Mouse (Mus musculus) urinary bladder, adult 18-20 months (tissue): ENCODE data around the gene Lrrc36.
A peak's percentile ranks its signal among the peaks of the same experiment; 100 is the strongest.

ENCODE experiments used
- DNase-seq, 2 experiments: peaks; one replicate each; pipeline ENCODE4 v3.0.0; 2022; ENCODE audit warnings: low spot score in 2 of 2, mixed read lengths in 2 of 2

Lrrc36 gene

GRCm38 (mm10) chr8:105466700-105467291 lies 53.4 kb downstream of the Lrrc36 start:
- DNase-seq, result no peak

- DNase-seq, result no peak
Observed at GRCm38 (mm10) chr8:105467396-105467985, 54.1 kb downstream of the Lrrc36 start.

GRCm38 (mm10) chr8:105468002-105468720 lies 54.8 kb downstream of the Lrrc36 start:
- DNase-seq, result no peak

DNA sequence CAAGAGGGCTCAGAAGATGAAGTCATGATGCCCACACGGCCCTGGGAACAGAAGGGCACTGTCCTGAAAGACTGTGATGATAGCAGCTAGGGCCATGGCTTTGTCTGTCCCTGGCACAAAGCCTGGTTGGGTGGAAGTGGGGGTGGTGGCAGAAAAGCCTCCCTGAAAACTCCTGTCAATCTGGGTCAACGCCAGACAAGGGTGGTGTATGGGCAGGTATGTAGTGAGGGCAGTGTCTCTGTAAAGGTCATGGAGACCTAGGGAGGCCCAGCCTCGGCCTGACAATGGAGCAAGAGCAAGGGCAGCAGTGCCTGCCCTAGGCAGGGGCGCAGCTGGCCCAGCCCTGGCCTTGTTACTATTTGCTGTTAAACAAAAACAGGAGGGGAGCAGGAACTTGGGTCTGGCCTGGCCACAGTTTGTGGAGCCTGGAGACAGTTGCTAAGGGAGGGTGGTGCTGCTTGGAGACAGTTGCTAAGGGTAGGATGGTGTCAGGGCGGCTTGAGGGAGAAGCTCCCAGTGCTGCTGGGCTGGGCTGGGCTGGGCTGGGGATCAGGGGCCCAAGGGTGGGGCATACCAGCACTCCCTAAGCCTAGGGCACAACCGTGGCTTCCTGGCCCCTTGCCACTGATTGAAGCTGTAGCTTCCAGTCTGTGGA lies 55.8 kb downstream of the Lrrc36 start:
- DNase-seq, result peak in 1 of 2 experiments; percentile 64

DNA sequence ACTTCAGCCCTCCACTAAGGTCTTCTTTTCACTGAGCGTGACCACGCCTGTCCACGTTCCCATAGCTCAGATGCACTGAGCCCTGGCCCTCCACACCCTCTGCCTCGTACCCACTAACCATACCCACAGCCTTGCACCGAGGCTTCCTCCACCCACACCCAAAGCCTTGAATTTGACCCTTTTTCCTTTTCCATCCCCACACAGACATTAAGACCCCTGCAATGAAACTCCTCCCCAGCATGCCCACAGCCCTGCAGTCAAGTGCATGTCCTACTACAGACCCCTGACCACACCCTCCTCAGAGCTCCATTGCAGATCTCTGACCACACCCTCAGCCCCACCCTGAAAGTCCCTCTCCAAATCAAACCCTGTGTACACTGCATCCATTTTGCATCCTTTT lies 56.4 kb downstream of the Lrrc36 start:
- no peak for DNase-seq

- no peak for DNase-seq
Observed at GRCm38 (mm10) chr8:105470262-105470661, 56.9 kb downstream of the Lrrc36 start.

GRCm38 (mm10) chr8:105470681-105471313 lies 57.4 kb downstream of the Lrrc36 start:
- DNase-seq, result no peak

- peak; percentile 77 to 92 for DNase-seq
Observed at GRCm38 (mm10) chr8:105471314-105472015, 58.1 kb downstream of the Lrrc36 start, which contains the start of gene Tppp3. TSS of gene Tppp3 (minus strand) at chr8:105471526.

- no peak for DNase-seq
Observed at GRCm38 (mm10) chr8:105472414-105472932, 59.1 kb downstream of the Lrrc36 start.

- DNase-seq, result no peak
Observed at GRCm38 (mm10) chr8:105472983-105473382, 59.6 kb downstream of the Lrrc36 start.

GRCm38 (mm10) chr8:105473816-105474606 lies 60.6 kb downstream of the Lrrc36 start:
- DNase-seq, result peak in 1 of 2 experiments; percentile 49

DNA sequence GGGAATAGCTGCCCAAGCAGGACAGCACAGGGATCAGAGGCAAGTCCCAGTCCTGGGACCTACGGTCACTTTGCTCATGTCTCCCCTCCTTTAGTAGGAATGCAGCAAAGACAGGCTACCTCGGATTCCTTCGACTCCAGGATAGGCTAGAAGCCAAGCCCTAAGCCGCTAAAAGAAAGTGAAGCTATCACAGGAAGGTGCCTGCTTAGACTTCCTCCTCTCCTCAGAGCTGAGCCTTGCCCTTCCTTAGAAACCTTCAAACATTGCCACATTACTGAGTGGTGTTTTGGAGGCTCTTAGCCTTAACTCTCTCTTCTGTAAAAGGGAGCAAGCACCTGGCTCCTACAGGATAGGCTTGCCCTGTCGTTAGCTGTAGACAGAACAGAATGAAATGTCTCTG lies 61.3 kb downstream of the Lrrc36 start:
- no peak for DNase-seq

- no peak for DNase-seq
Observed at GRCm38 (mm10) chr8:105475254-105475653, 61.9 kb downstream of the Lrrc36 start.

GRCm38 (mm10) chr8:105475742-105476141 lies 62.4 kb downstream of the Lrrc36 start:
- no peak for DNase-seq

DNA sequence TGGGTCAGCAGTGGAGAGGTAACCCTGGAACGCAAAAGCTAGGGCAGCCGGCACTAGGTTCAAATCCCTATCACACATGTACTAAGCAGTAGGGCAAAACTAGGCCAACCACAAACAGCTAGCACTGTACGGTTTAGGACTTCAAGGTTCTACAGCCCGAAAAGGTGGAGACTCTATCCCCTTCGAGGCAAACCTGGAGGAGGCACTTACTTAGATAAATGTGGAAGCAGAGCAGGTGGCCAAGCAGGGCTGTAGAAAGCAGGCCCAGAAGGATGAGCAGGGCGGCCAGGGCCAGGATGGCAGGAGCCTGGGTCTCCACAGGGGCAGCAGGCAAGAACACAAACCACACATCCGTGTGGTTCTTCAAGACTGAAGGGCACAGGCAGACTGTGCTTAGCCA lies 62.8 kb downstream of the Lrrc36 start:
- DNase-seq, result no peak

GRCm38 (mm10) chr8:105476628-105477413 lies 63.5 kb downstream of the Lrrc36 start:
- no peak for DNase-seq

DNA sequence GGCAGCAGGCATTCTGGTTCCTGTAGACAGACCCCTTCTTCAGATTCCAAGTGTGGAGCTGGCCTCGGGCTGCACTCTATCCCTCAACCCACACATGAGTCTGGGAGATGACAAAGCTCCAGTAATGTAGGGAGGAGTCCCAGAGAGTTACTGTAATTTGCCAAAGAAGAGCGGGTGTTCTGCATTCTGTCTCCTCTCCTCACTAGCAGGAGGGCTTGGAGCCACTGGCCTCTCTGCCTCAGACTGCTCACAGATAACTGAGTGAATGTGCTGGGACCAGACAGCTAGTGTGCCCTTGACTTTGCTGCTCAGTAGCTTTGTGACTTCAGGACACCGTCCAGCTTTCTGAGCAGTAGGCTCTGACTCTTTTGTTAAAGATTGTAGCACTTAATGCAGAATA lies 64.4 kb downstream of the Lrrc36 start:
- no peak for DNase-seq

DNA sequence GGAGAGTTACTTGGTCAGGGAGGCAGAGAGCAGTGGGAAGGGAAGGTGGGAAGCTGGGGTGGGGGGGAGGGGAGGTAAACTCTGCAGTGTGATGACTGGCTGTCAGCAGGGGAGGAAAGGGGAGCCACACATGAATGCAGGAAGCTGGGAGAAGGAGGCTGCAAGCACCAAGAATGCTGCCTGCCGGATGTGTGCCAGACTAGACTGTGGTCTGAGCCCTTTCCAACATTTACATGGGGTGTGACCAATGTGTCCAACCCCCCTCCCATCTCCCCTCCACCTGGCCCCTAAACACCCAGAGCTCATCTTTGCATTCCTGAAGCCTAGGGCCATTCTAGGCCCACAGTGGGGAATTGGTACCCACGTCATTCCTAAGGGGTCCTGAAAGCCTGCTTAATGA lies 67.6 kb downstream of the Lrrc36 start:
- DNase-seq, result no peak

GRCm38 (mm10) chr8:105481453-105481852 lies 68.1 kb downstream of the Lrrc36 start:
- no peak for DNase-seq

DNA sequence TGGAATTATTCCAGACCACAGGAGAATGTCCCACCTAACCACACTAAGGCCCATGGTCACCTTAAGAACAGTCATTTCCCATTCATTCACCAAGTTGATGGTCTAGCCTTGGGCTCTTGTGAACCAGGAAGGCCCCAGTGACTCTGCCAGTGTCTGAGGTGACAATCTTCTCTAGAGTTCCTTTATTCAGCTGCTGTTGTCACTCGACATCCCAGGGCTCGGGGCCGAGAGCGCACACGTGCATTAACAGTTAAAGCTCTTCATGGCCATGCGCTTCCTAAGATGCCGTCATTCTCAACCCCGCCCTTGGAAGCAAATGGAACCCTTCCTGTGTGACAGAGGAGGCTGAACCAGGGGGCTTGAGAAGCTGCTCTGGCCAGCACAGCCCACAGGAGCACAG lies 68.8 kb downstream of the Lrrc36 start:
- no peak for DNase-seq
